Mouse (Mus musculus): Measurements from ENCODE around the gene Zeb2.

DNA sequence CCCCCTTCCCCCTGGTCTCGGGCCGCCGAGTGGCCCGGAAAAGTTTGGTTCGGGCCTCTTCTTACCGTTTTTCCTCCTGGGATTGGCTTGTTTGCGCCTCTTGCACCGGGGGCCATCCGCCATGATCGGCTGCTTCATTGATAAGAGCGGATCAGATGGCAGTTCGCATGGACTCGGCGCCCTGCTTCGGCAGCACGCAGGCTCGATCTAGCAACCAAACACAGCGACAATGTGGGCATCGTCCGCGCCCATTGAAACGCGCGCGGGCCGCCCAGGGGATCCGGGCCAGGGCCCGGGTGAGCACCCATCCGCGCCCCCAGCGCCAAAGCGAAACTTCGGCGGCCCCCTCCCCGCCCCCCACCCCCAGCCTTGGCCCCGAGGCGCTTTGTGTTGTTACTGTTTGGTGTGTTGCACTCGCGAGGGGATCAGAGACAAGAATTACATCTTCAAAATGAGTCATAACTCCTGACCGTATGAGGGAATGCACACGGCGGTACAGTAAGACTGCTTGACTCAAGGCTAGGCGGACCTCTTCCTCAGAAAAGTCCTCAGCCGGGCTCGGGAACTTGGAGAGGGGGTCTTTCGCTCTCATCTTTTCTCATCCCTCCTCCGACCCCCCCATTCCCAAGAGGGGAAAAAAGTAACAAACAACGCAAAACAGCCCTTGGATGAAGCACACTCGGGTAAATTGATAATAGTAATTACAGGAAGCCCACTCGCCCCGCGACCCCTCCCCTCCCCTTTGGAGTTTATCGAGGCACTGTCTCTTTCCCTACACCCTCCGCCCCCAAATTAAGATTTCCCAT, 7.0 kb downstream of the Zeb2 start:
- TF ChIP-seq POLR2A (IDR thresholded peaks at IDR 0.05; ENCODE audit: control insufficient read depth, low read depth, low read length) (no peak; the same call in 1 of the 2 replicates), CTCF (IDR thresholded peaks at IDR 0.05; ENCODE audit: control insufficient read depth, insufficient read depth, insufficient replicate concordance, low read depth, low read length) (no peak)

Measured in testis, adult 2 months (tissue).